Mouse (Mus musculus): ENCODE data around the gene Xpnpep2.

The Xpnpep2 gene

GRCm38 (mm10) chrX:48126903-48127476, 18.5 kb downstream of the Xpnpep2 start:
- DNase-seq, result no peak

GRCm38 (mm10) chrX:48127502-48128218, 19.1 kb downstream of the Xpnpep2 start:
- DNase-seq, result no peak

DNA sequence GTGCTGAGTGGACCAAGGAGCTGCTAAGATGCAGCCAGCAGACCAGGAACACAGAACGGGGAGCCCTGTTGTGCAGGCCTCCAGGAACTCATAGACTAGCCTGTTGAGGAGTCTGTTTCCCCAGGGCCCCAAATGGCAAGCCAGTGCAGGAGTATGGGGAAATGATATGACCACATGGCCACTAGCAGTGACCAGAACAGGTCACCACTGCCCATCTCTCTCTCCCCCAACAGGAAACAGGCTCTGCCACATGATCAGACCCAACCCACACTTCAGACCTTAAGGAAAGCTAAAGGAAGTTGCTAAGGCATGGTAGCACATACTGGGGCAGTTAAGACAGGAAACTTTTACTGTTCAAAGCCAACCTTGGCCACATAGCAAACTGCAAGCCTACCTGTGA, 20.6 kb downstream of the Xpnpep2 start:
- DNase-seq, result no peak

DNA sequence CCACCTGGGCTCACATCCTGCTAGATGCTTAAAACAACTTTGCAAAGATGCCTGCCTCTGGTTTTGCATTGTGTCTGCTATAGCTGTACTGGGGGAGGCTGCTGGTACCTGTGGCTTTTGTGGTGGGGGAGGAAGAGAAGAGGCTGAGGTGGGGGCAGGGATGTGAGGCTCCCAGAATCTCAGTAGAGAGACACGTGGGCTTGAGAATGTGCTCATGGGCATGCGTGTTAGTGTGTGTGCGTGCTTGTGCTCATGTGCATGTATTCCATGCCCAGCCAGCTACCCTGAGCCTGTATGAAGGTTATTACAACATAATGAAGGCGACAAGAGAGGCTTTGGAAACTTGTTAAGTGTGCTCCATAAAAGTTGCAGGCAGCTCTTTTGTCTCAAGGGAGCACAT, 28.4 kb downstream of the Xpnpep2 start:
- no peak for DNase-seq

- DNase-seq, result no peak
These were observed 29.5 kb downstream of the Xpnpep2 start for GRCm38 (mm10) chrX:48138011-48138410.

DNA sequence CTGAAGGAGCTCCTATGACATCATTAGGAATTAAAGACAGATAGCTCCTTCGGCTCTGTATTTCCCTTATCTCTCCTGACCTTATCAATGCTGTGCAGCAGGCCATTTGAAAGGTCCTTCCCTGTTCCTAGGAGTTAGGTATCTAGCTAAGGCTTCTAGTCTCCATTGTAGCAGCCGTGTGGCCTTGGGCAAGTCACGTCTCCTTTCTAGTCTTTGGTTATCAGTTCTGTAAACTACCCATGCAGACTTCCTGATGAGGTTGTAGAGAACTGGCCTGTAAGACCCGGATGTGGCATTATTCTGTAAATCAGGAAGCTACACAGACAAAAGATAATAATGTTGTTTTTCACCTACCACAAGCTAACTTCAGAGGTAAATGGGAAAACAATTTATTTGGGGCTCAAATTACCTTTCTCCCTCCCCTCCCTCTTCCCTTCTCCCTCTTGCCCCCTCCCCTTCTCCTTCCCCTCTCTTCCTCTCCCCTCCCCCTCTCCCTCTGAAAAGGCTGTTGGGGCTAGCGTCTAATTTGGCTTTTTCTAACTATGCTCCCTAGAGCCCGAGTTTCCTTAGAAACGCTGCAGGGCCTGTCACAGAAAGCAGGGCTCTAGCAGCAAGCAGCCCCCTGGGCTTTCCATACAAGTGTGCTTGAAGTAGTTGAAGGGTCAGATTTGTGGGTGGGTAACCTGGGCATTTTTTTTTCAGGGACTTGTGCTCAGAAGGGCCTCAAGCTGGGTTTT, 30.2 kb downstream of the Xpnpep2 start:
- DNase-seq, result no peak

- no peak for DNase-seq
These were observed 31.1 kb downstream of the Xpnpep2 start for GRCm38 (mm10) chrX:48139368-48140285.

GRCm38 (mm10) chrX:48140286-48140877, 31.9 kb downstream of the Xpnpep2 start:
- no peak for DNase-seq

GRCm38 (mm10) chrX:48141481-48141880, 33.0 kb downstream of the Xpnpep2 start:
- no peak for DNase-seq

DNA sequence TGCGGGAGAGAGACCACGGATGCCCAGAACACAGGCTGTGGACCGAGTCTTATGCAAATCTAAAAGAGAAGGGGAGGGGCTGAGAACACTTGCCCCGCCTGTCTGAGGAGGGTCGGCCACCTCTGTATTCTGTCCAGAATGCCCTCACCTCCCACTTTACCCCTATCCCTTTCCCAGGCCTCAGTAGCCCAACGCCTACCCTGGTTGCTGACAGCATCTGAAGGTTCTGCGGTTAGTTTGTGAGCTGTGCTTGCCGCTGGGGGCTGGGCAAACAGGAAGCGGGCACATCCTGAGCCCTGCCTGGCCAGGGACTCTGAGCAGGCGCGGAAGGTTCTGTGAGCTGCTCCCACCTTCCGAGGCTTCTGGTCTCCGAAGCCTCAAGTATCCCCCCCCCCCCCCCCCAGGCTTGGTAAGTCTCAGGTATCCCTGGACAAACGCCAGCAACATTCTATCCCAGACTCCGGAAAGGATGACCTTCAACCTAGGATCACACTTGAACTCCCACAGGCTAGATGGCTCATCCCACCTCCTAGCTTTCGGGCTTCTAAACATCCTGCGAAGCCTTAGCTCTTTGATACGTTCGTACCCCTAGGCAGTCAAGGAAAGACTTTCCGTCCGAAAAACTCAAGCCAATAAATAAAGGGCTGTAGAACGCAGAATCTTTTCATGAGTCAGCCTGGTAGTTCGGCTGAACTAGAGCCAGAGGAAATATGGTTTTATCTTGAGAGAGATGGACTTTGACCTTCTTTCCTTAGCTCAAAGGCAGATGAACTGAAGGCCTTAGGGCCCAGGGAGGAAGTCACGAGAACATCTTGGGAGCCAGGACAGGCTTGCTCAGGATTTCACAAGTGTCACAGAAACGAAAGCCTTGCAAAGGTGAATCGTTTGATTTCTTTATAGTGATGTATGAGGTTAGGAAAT, 35.1 kb downstream of the Xpnpep2 start:
- peak; percentile 41 for DNase-seq

- no peak for DNase-seq
These were observed 37.7 kb downstream of the Xpnpep2 start, which contains the start of gene Sash3 for GRCm38 (mm10) chrX:48146262-48146661. Gene Sash3, plus strand, starts transcription at chrX:48146436.

DNA sequence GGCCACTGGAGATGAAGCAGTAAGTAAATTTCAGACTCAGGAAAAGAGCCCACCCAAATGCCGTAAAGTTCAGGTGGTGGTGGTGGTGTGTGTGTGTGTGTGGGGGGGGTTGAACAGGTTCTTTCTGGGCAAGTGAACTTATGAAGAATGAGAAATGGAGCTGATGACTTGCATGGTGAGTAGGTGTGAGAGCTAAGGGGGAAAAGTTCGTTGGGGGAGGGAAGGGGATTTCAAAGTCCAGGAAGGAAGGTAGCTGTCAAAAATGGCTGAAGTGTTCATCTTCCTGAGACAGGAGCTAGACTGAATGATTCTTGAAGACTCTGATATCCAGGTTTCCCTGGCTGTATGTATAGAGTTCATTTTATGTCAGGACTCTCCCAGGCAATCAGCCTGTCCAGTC, 38.7 kb downstream of the Xpnpep2 start:
- no peak for DNase-seq

- DNase-seq, result no peak
These were observed 39.2 kb downstream of the Xpnpep2 start for GRCm38 (mm10) chrX:48147741-48148186.

DNA sequence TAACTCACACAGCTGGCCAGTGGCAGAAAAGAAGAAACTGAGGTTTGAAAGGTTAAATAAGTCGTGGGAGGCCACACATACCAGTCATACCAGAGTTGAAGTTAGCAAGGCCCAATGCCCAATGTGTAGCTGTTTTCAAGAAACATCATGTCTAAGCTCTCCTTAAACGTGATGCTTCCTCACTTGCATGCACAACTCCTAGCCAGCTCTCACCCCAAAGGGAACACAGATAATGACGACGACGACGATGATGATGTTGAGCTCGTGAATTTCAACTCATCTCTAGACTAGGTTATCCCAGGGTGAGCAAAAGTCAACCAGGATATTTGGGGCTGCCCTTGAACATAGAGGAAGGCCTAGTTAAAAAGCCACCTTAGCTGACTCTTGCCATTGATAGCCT, 43.6 kb downstream of the Xpnpep2 start:
- no peak for DNase-seq

GRCm38 (mm10) chrX:48153414-48153813, 44.9 kb downstream of the Xpnpep2 start:
- no peak for DNase-seq

DNA sequence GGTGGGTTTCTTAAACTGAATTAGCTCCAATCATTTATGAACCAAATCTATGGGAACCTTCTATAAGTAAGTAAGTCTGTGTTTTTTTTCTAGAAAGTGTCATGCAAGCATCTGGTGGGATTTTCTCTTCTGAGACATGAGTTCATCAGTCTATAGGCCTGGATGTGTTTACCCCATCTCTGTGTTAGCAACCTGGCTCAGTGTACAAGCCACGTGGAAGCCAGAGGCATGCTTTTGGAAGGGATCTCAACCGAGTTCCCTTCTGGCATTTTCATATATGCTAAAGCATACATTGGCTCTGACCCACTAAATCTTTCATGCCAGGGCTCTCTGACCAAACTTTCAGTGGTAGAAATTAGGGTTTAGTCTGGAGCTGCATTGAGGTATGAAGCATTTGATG, 45.4 kb downstream of the Xpnpep2 start:
- no peak for DNase-seq

DNA sequence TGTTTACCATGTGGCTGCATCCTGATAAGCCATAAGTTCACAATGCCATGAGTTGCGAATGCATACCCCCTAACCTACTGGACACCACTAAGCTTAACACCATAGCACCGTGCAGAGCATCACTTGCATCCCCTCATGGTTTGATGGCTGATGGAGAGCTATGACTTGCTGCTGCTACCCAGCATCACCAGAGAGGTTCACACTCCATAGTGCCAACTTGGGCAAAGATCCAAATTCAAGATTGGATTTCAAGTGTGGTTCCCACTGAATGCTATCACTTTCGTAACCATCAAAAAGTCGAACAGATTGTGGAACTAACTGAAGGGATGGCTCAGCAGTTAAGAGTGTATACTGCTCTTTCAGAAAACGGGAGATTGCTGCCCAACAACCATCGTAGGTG, 47.0 kb downstream of the Xpnpep2 start:
- DNase-seq, result no peak

GRCm38 (mm10) chrX:48157396-48157795, 48.9 kb downstream of the Xpnpep2 start:
- no peak for DNase-seq

GRCm38 (mm10) chrX:48158229-48158919, 49.8 kb downstream of the Xpnpep2 start:
- no peak for DNase-seq

GRCm38 (mm10) chrX:48169892-48170291, 61.4 kb downstream of the Xpnpep2 start:
- DNase-seq, result no peak

DNA sequence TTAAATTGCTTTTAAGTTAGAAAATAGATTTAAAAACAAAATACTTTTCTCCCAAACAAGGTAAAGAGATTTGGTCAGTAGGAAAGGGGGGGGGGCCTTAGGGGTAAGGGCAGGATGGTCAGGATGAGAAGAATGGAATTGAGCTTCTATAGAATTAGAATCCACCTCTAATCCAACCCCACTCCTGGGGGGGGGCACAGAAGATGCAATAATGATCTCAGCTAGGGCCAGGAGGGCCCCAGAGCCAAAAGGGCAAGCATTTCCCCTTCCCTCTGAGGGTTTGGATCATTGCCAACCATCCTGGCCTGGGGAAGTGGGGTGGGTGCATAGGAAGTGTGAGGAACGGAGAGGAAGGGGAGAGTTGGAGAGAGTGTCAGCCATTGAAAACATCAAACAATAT, 61.8 kb downstream of the Xpnpep2 start:
- no peak for DNase-seq

All from kidney, postnatal 14 days (tissue).